Mouse (Mus musculus) hematopoietic stem cell, adult 5-6 weeks (primary cell): ENCODE measurements at regions not wholly inside any gene's neighbourhood (a gene's known extent, or its start where the extent isn't known, plus 50 kb on each side); places are given as distances from the start of the nearest gene placed in this dataset.

Source experiments
- ATAC-seq, 2 experiments: fragments of 125-278 bp in 1 of 2; replicated peaks in 1 of 2; 2 replicates each; pipeline ENCODE4 v1.8.0; 2016 to 2017; ENCODE audit warnings: inconsistent platforms in 2 of 2, mild to moderate bottlenecking in 2 of 2, moderate number of reproducible peaks in 2 of 2, low read depth in 1 of 2, moderate TSS enrichment in 1 of 2; ENCODE audit not compliant: low FRiP score in 2 of 2, poor library complexity in 2 of 2, severe bottlenecking in 2 of 2, insufficient read depth in 1 of 2, low TSS enrichment in 1 of 2

DNA sequence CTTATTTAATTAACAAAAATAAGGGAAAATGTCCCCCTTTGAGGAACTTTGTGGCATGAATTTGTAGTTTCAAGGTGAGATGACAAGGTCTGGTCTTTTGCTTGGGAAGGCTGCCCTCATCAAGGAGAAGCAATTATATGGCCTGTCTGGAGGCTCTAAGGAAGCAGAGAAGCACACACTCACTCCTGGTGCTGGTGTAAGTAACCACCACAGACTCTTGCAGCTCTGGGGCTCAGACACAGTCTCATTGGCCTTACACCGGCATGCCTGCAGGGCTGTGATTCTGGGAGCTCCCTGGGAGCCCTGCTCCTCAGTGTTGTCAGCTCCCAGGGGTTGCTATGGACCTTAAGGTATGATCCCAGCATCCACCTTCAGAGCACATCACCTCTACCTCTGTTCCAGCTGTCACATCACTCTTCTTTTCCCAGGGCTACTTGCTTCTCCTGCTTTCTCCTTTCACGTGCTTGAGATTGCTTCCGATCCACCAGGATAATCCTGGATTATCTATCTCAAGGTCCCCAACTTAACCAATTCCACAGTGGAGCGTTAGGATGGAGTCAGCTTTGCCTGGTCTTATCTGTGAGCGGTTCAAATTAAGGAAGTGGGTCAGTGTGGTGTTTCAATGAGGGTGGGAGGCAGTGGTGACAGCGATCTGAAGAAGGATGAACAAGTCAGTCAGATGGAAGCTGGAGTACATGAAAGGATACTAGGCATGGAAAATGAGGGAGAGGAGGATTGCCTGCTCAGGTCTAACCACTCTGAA lies 96.0 kb upstream of the Clnk start:
- ATAC-seq, result peak in 1 of 2 experiments; percentile 60; a peak in 1 of 4 replicates

DNA sequence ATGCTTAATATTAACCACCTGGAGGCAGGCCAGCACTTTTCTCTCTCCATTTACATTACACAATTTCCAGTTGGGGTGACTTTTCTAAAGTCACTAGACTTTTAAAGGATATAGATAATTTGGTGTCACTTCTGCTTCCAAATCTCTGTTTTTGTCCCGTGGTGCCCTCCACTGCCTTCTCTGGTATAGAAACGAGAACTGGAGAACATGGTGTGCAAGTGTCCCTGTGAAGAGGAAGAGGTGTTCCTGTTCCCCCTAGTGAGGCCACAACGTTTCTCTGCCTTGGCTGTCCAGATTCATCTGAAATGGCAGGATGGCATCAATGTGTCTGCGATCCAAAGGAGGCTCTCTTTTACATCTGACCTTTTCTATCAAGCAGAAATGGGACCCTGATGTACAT lies 93.9 kb upstream of the Clnk start:
- peak in 1 of 2 experiments; percentile 16; a peak in 1 of 4 replicates for ATAC-seq

DNA sequence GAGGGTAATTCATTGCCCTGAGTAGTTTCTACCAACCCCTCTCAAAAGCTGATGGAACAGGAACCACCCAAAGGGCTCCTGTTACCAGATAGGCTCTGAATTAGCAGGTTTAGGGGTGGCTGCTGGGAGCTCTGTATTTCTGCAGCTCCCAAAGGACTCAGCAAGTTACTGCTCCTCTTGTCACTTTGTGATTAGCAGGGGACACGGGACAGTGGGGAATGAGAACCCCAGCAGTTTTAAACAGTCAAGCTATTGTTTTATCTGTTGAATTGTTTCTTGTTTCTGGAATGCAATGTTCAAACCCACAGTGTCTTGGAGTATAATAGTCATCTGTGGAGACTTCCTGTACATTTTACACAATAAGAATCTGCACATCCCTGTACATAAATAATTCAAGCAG lies 90.4 kb upstream of the Clnk start:
- no peak for ATAC-seq

DNA sequence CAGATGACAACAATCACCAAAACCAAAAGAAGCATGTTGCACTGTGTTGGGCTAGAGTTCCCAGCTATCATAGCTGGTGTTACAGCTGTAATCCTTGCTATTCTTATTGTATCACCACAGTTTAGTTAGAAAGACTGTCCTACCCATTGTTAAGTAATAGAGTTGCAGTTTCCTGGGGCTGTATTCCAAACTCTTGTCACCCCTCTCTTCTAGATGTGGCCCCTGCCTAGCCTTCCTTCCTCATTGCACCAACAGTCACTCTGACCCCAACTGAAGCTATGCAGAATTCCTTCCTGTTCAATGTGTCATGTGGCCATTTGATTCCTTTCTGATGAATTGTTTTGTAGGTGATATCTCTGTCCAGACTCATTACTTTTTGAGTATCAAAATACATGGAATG lies 87.8 kb upstream of the Clnk start:
- ATAC-seq, result no peak

DNA sequence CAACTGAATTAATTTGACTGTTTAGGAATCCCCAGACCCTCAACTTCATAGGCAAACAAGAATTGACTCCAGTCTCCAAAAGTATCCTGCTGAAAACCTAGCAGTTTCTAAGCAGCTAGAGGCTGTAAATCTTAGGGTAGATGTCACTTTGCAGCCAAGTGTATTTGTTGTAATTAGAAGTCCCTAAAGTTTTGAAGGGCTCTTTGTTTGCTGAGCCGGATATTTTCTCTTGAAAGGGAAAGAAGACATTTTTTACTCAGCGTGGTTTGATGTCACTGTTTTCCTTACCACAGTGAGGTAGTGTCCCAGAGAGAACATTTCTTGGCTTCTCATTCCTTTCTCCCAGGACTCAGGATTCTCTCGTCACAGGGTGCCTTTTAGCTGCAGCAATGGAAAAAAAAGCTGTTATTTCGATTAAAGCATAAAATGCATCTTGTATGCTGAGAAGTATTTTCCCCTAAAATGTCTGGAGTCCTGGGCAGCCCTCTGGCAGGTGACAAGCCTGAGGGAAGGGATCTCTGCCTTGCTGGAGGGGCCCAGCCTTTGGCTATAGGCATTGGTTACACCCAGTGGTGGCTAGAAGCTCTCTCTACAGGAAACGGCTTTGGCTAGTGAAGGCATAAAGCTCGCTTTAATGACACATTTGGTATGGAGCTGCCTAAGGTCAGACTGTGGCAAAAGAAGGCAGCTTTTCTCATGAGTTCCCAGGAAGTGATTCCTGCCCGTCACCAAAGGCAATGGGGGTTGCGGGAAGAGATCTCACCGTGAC lies 74.1 kb upstream of the Clnk start:
- ATAC-seq, result 0 out of 4 replicates have a peak, but pooled peaks of 1 of the 2 experiments have one; percentile 7

DNA sequence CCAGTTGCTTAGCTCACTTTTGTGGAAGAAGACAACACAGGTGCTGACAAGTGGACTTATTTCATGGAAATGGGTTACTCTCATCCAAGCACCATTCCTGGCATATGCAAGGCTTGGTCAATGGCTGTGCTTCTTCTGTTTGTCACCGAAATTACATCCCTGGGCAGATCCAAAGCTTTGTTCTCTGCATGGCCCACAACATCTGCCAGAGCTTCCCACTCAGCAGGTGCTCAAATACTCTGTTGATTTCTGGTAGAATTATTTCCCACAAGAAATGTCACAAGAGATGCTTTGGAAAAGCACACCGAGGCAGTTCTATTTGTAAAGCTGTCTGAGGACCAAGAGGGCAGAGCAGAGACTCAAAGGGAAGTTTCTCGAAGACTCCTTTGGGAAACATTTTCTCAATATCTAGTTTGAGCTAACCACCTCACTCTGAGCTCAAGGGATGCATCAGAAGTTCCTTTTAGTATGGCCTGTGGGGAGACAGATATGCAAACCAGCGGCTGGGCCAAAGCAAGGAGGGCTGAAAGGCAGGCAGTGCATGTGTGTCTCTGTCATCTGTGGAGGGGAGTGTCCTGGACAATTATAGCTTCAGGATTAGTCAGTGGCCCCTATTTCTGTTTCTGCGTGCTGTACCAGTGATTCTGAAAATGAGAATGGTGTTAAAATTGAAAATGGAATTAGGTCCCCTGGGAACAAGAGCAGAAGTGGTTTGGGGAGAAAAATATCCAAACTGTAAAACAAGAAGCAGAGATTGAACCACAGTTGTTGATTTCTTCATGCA lies 69.5 kb upstream of the Clnk start:
- no peak for ATAC-seq

DNA sequence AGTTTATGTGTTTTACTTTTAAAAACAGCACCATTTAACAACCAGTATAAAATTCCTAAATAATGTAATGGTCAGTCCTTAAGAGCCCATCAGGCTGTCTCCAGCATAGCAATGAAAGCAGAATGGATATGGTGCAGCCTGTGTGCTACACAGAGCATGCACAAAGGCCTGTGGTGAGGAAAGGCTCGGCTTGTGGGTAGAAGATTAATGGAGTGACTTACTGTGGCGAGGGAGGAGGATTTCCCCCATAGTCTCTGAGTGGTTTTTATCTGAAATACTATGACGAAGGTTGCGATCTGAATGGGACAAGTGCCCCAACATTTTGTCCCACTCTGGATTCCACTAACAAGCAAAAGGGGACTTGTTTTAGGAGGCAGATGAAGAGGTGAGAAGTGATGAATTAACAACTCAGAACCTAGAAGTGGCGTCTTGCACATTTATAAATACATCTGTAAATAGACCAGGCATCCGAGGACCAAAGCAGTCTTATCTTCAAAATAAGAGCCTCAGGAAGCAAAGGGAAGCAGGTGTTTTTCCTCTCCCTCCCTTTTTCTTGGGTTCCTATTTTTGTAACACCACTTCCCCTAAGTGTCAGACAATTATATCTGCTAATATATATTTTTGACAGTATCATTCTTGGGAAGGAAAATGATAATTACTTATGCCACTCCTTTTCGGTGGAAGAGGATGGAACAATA lies 55.9 kb upstream of the Clnk start:
- ATAC-seq, result peak; percentile 91 to 93

DNA sequence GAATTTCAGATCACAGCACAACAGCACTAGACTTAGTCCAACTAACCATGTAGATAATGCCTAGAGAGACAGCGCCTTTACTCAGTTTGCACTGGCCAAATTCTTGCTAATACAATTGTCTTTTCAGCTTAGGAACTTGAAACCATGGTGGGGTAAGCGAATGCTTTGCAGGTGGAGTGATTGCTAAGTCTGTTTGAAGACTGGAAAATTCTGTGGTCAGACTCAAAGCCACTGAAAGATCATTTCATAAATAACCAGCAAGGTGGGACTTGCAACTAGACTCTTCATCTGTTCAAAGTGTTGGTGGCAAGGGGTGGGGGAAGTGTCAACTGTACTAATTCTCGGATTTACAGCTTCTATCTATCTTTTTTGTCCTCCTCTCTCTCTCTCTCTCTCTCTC lies 50.4 kb upstream of the Clnk start:
- ATAC-seq, result no peak
